Mouse (Mus musculus) heart, adult 2 months (tissue): ENCODE data around the gene Rasip1. TPM values are rescaled to one million over a fixed set of nuclear protein-coding genes. Genes with fewer than 3 reads are reported as not detected.

Experiments
- DNase-seq, 2 experiments: peaks; one replicate each; pipeline ENCODE4 v3.0.0; 2021
- H3K27ac ChIP-seq: fragments of 200-600 bp; 2 replicates; pipeline ENCODE4 v1.8.1; 2022
- H3K27me3 ChIP-seq: fragments of 200-500 bp; 2 replicates; pipeline ENCODE4 v1.6.1; 2012; ENCODE audit warnings: mild to moderate bottlenecking, low read length, inconsistent platforms, mixed read lengths; ENCODE audit not compliant: control insufficient read depth, insufficient read depth
- H3K36me3 ChIP-seq: fragments of 200-500 bp; 2 replicates; pipeline ENCODE4 v1.6.1; 2012; ENCODE audit warnings: low read length, inconsistent platforms; ENCODE audit not compliant: control insufficient read depth, insufficient read depth
- H3K4me1 ChIP-seq: fragments of 200-500 bp; 2 replicates; pipeline ENCODE4 v1.6.1; 2011; ENCODE audit warnings: low read length; ENCODE audit not compliant: control insufficient read depth, insufficient read depth
- H3K4me3 ChIP-seq: fragments of 200-600 bp; 2 replicates; pipeline ENCODE4 v1.8.1; 2022
- H3K79me2 ChIP-seq: fragments of 200-500 bp; replicated peaks from 2 replicates; pipeline ENCODE4 v1.6.1; 2012; ENCODE audit warnings: mild to moderate bottlenecking, inconsistent platforms, low read length, moderate library complexity, mixed read lengths; ENCODE audit not compliant: control insufficient read depth, insufficient read depth
- H3K9ac ChIP-seq: fragments of 200-500 bp; 2 replicates; pipeline ENCODE4 v1.6.1; 2012; ENCODE audit warnings: low read depth, mild to moderate bottlenecking, control low read depth, inconsistent platforms, low read length, mixed read lengths
- CTCF ChIP-seq: fragments of 200-600 bp; IDR thresholded peaks from 2 replicates; pipeline ENCODE4 v1.8.1; 2022; ENCODE audit warnings: antibody characterized with exemption, mild to moderate bottlenecking, moderate library complexity
- EP300 ChIP-seq: fragments of 200-500 bp; IDR thresholded peaks from 2 replicates; pipeline ENCODE4 v1.6.1; 2011; ENCODE audit warnings: low read depth, low read length, control low read depth; ENCODE audit not compliant: insufficient read depth
- POLR2A ChIP-seq: fragments of 200-500 bp; IDR thresholded peaks from 2 replicates; pipeline ENCODE4 v1.6.1; 2011; ENCODE audit warnings: mild to moderate bottlenecking, low read depth, low read length, control low read depth; ENCODE audit not compliant: insufficient read depth
- WGBS: fragments of 180-500 bp; shearing (Covaris S2); methylation state at CpG from one replicate; pipeline ENCODE4 v1.1.7; 2018; 5-methylcytosine and 5-hydroxymethylcytosine counted together
- intact Hi-C: fragments of 180-260 bp; cut with DNase I; formaldehyde crosslinking; loops from one replicate; pipeline ENCODE4 v1.15.1; 2025
- polyA plus RNA-seq: library from polyadenylated mRNA; depleted of rRNA; stranded (reverse); fragments of >200 nt; gene quantifications from 2 replicates; pipeline ENCODE4 v1.2.3, GENCODE M21; 2012
- total RNA-seq, 2 experiments: library from RNA; stranded (reverse); gene quantifications; 2 replicates each; pipeline ENCODE4 v1.2.3; 2021

Gene Rasip1
- total and polyA plus RNA-seq, 3 experiments = 25.0 to 30.5 (median 25.5) TPM

GRCm38 (mm10) chr7:45626571-45627076, 664 bp upstream of the Rasip1 start:
- Histone ChIP-seq H3K9ac (peak overlapping the region; percentile 78), H3K27me3 (no peaks in the 10 kb centered on the region), H3K36me3 (peaks cover 8% of the 10 kb centered on the region), H3K27ac (peak overlapping the region; percentile 96), H3K4me3 (peak overlapping the region; percentile 65), H3K4me1 (peaks cover 2% of the 10 kb centered on the region; the same call in 1 of the 2 replicates), H3K79me2 (no peaks in the 10 kb centered on the region; the same call in 1 of the 2 replicates)
- intact Hi-C loops = loop anchor here (1.0 to 2.0 kb wide), 2 partner anchors 14 to 38 kb away; no protein-coding TSS in a partner anchor
- DNase-seq = no peak
- TF ChIP-seq CTCF = no peak
- TF ChIP-seq POLR2A = no peak
- no peak for TF ChIP-seq EP300
- 64% methylated on average over 7 of the region's 7 CpGs for WGBS

GRCm38 (mm10) chr7:45628364-45629294, 1.3 kb downstream of the Rasip1 start:
- Histone ChIP-seq H3K36me3 (peaks cover 15% of the 10 kb centered on the region), H3K27ac (peak overlapping the region; percentile 96), H3K79me2 (no peaks in the 10 kb centered on the region; the same call in 1 of the 2 replicates), H3K4me3 (peak overlapping the region; percentile 65), H3K9ac (peak overlapping the region; percentile 78), H3K4me1 (peaks cover 3% of the 10 kb centered on the region), H3K27me3 (no peaks in the 10 kb centered on the region)
- TF ChIP-seq CTCF (no peak; the same call in 1 of the 2 replicates), EP300 (0 out of 2 replicates have a peak, but pooled peaks have one; percentile 48), POLR2A (peak; percentile 55; the same call in 1 of the 2 replicates)
- intact Hi-C loops = loop anchor here (1.0 kb wide), 1 partner anchor 54 kb away; no protein-coding TSS in a partner anchor
- DNase-seq = peak; percentile 92 to 93
- WGBS = 2% methylated on average over 102 of the region's 105 CpGs

- H3K4me3 ChIP-seq = peak overlapping the region; percentile 20; the same call in 1 of the 2 replicates
- H3K36me3 ChIP-seq = peaks cover 15% of the 10 kb centered on the region
- TF ChIP-seq EP300 = no peak
- TF ChIP-seq POLR2A = no peak
- TF ChIP-seq CTCF = no peak
- WGBS = 59% methylated on average over 23 of the region's 23 CpGs
- peak overlapping the region; percentile 42 for H3K27ac ChIP-seq
- H3K79me2 ChIP-seq = no peaks in the 10 kb centered on the region; the same call in 1 of the 2 replicates
- peaks cover 9% of the 10 kb centered on the region for H3K4me1 ChIP-seq
- DNase-seq = peak in 1 of 2 experiments; percentile 26
- H3K27me3 ChIP-seq = no peaks in the 10 kb centered on the region
- H3K9ac ChIP-seq = peak overlapping the region; percentile 37; the same call in 1 of the 2 replicates
- intact Hi-C loops = no loop called here
Measured at GRCm38 (mm10) chr7:45630064-45630907, 3.0 kb downstream of the Rasip1 start.

GRCm38 (mm10) chr7:45632499-45632898, 5.2 kb downstream of the Rasip1 start:
- intact Hi-C loops = no loop called here
- Histone ChIP-seq H3K4me3 (0 out of 2 replicates have a peak overlapping the region, but pooled peaks have one; percentile 2), H3K27ac (no peak overlapping the region), H3K36me3 (peaks cover 24% of the 10 kb centered on the region), H3K9ac (peak overlapping the region; percentile 11; the same call in 1 of the 2 replicates), H3K4me1 (peaks cover 11% of the 10 kb centered on the region), H3K27me3 (no peaks in the 10 kb centered on the region), H3K79me2 (no peaks in the 10 kb centered on the region; the same call in 1 of the 2 replicates)
- TF ChIP-seq CTCF (peak; percentile 61), POLR2A (no peak)
- peak; percentile 48 to 49 for DNase-seq
- WGBS = 30% methylated on average over 34 of the region's 35 CpGs

- intact Hi-C loops = no loop called here
- Histone ChIP-seq H3K27me3 (no peaks in the 10 kb centered on the region), H3K36me3 (peaks cover 22% of the 10 kb centered on the region), H3K27ac (peak overlapping the region; percentile 55), H3K4me3 (no peak overlapping the region), H3K4me1 (peaks cover 15% of the 10 kb centered on the region), H3K79me2 (no peaks in the 10 kb centered on the region), H3K9ac (no peak overlapping the region)
- peak; percentile 33 to 45 for DNase-seq
- 50% methylated on average over 11 of the region's 11 CpGs for WGBS
- no peak for TF ChIP-seq EP300
- TF ChIP-seq POLR2A = peak; percentile 58; the same call in 1 of the 2 replicates
- TF ChIP-seq CTCF = no peak
Measured at GRCm38 (mm10) chr7:45634946-45635681, 7.8 kb downstream of the Rasip1 start.
